Mouse (Mus musculus): Measurements from ENCODE around the gene 4933415A04Rik. TPM values are rescaled to one million over a fixed set of nuclear protein-coding genes. Genes with fewer than 3 reads are reported as not detected.

4933415A04Rik gene
- polyA plus RNA-seq, 1 experiment: not detected

DNA sequence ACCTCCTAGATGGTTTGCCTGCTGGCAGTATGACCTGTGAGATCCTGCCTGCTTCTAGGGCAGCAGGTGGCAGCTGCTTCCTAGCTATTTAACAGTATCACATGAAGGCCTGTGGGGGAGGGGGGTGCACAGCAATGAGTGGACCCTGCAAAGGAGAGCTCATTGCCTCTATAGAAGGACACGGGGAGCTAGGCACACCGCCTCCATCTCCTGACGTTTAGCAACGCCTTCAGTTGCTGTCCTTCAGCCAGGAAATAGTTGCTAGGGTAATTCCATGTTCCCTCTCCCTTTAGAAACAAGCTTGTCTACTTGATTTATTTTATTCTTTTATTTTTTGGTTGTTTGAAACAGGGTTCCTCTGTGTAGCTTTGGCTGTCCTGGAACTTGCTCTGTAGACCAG, 49.9 kb downstream of the 4933415A04Rik start:
- no peak for TF ChIP-seq GATA1 (IDR thresholded peaks at IDR 0.05; ENCODE audit: low read length)

GRCm38 (mm10) chr11:43638486-43638885, 51.6 kb downstream of the 4933415A04Rik start:
- no peak for TF ChIP-seq GATA1 (IDR thresholded peaks at IDR 0.05; ENCODE audit: low read length)

Other genes starting within 250 kb of the 4933415A04Rik start
- 4.3 and 5.1 TPM in 2 replicates for gene Pttg1, start 160.8 kb upstream of the 4933415A04Rik start, polyA plus RNA-seq (2012)
- gene Slu7, start 153.3 kb upstream of the 4933415A04Rik start, polyA plus RNA-seq (2012): 2.6 and 3.6 TPM in 2 replicates
- not detected in 2 replicates for gene C1qtnf2, start 112.8 kb upstream of the 4933415A04Rik start, polyA plus RNA-seq (2012)
- gene Ccnjl, start 58.3 kb upstream of the 4933415A04Rik start, polyA plus RNA-seq (2012): not detected in 2 replicates
- gene Fabp6, start 14.5 kb downstream of the 4933415A04Rik start, polyA plus RNA-seq (2012): not detected in 2 replicates
- 5.3 and 6.8 TPM in 2 replicates for gene Pwwp2a, start 95.0 kb downstream of the 4933415A04Rik start, polyA plus RNA-seq (2012)
- gene Ttc1, start 161.0 kb downstream of the 4933415A04Rik start, polyA plus RNA-seq (2012): 10.7 and 21.4 TPM in 2 replicates

All from G1E-ER4 (cell line).